Mouse (Mus musculus): Measurements from ENCODE around the gene Smg7.

Gene Smg7

DNA sequence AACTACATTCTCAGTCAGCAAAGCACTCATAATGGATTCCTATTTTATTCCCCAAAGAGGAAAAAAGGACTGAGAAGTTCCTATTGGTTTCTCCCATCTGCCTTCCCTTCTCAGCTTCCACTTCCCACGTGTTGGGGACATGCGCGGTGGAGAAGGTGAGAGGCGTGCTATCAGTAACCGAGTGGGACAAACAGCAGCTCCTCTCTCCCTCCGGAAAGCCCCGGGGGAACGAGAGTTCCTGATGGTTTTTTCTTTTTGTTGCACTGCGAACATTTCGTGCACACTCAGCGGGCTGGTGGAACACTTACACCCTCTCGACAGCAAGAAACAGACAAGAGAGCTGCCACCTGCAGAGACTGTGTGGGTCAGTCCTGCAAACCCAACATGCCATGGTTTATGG lies 63.6 kb downstream of the Smg7 start:
- no peak for DNase-seq

DNA sequence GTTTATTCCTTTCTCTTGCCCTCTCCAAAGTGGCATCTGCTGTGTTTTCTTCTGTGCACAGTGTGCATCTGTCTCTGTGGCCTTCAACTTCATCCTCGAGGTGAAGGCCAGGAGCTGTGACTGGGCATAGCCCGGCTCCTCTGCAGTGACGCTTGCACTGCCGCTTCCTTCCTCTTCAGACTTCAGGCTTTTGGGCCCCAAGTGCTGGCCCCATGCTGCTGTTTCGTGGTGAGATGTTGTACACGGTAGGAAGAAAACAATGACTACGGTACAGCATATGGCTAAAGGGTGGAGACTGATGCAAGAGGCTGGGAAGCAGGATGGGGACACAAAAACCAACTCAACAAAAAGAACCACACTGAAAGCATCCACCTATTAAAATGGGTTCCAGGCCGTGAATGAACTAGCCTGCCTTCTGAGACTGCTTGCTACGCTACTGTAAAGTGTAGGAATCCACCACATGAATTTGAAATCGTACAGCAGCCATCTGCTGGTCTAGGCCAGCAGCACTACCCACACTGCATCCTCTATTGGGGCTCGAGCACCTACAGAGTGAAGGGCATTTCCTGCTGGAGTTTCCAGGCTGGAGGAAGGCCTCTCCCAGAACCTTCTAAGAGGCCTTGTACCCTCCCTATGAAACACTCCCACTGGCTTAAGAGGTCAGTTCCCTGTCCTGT lies 64.3 kb downstream of the Smg7 start:
- DNase-seq: no peak

DNA sequence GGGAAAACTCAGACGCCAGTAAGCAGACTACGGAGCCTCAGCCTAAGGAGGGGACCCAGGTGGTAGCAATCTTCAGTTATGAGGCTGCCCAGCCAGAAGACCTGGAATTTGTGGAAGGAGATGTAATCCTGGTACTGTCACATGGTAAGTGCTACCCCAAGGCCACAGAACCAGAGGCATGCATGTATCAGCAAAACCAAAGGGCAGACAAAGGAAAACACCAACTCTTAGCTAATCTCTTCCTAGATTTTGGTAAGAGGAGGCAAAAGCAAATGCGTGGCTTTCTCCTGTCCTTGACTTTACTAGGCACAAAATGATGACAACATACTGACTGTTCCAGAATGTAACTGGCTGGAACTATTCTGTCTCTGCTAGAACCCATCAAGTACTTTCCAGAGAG lies 67.4 kb downstream of the Smg7 start:
- no peak for DNase-seq

DNA sequence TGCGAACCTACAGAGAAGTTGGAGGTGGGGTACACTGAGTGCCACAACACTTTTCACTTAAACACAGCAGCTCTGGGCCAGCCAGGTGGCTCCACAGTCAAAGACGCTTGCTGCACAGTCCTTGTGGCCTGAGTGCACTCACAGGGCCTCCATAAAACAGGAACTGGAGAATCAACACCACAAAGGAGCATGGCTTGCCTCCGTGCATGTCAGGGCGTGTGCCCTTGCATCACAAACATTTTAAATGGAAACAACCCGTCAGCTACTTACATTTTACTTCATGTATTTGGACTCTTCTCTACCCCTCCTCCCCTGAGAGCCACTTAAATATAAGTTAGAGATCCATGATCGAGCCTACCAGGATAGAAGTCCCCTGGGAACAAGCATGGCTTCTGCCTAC lies 70.1 kb downstream of the Smg7 start:
- DNase-seq: no peak

DNA sequence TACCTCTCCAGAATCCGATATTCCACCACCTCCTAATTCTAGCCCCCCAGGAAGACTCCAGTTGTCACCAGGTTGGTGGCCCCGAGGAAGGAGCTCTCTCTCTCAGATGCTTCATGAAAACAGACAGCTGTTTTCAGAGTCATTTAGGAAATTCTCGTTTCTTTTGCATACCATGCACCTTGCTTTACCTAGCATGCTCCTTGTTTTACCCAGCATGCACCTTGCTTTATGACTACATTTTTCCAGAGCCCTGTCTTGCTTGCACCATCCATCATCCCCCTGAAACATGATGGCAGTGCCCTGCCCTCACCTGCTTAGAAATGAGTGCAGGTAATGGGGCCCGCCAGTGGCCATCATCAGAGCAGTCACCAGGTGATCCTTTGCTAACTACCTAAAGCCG lies 70.8 kb downstream of the Smg7 start:
- no peak for DNase-seq

DNA sequence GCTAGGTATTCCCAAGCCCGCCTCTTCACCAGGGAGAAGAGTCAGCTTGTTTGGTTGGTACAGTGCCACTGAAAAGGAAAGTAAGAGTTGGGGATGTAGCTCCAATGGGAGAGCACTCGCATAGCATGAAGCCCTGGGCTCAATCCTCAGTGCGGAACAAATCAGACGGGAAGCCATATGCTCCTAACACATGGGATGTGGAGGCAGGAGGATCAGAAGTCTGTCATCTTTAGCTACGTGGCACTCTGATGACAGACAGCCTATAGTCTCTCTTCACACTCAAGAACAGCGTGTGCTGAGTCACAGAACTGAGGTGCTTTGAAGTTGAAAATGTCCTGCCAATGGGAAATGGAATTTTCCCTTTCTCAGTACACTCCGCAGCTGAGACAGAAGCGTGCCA lies 71.4 kb downstream of the Smg7 start:
- no peak for DNase-seq

DNA sequence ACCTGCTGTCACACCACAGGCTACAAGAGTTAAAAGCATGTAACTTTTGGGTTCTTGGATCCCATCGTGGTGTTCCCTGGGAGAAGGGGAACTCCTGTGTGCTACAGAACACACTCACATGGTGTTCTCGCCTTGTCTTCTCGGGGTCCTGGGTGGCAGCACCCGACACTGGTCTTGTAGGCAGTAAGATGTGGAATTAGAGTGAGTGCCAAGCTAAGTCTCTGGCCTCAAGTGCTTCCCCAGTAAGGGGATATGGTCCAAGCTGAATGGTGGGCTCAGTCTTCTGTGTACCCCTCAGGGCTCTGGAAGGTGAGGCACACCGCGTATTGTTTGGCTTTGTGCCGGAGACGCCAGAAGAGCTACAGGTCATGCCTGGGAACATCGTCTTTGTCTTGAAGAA lies 72.4 kb downstream of the Smg7 start:
- no peak for DNase-seq

DNA sequence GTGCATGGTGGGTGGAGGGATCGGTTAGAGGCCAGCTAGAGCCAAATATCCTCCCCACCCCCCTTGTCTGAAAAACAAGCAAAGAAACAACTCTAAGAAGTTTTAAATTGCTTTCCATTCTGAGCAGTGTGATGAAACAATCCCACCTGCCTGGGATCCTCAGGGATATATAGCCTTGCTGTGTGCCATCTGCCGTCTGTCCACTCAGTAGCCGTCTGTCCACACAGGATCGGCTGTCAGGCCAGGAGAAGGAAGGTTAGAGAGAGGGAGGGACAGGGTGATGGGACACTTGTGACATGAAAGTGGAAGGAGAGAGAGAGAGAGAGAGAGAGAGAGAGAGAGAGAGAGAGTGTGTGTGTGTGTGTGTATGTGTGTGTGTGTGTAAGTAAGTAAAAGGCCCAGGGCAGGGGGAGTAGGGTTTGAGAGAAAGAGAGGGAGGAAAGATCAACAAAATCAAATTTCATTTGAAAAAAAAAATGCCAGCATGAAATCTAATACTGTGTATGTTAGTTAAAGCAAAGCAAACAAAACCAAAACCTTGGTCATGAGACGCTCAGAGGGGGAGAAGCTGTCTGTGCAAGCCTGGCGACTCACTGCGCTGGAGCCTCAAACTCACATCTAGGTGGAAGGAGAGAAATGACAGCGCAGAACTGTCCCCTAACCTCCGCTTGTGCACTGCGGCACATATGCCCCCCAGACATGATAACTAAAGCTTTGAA lies 73.7 kb downstream of the Smg7 start:
- no peak for DNase-seq

DNA sequence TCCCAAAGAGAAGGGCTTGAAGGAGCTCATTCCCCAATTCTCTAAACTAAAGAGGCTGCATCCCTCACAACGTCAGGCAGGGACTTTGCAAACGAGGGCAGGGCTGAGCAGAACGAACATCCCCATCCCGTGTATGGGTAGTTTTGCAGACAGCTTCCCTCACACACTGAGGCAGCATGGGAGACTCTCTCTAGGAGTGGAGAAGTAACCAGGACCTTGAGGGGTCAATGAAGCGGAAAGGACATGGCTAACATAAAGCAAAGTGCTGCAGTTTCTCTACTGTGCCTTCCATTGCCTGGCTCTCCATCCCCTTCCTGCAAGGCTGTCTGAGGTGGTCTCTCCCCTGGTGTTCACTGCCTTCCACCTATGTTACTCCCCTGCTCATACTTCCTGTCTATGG lies 74.3 kb downstream of the Smg7 start:
- DNase-seq: no peak

DNA sequence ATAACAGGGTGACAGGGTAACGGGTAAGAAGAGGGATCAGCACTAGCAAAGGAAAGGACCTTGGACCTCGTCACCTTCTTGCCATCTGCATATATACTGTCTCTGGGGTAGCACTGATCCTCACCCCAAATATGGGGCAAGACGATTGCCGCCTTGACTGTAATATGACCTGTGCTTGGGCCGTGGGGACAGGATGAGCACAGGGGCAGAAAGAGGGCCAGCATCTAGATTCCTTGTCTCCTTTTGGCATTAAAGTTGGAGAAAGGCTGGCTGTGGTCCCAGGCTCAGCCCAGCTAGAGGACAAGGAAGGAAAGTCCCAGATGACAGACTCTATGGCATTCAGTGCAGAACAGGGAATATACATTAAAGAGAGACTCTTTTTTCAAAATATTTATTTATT lies 76.0 kb downstream of the Smg7 start:
- DNase-seq: no peak

DNA sequence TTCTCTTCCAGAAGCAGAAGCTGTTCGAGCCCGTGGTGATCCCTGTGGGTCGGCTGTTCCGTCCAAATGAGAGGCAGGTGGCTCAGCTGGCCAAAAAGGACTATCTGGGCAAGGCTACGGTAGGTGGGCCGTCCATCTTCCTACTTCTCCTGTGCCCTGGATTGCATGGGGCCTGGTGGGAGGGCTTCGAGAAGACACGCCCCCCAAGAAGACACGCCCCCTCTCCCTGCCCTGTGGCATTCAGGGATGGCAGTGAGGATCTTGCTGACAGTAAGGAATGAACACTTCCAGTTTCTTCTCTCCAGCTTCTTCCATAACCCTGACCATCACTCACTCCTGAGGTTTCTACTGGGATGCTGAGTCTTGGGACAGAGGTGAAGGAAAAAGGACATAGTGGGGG lies 78.2 kb downstream of the Smg7 start:
- no peak for DNase-seq

DNA sequence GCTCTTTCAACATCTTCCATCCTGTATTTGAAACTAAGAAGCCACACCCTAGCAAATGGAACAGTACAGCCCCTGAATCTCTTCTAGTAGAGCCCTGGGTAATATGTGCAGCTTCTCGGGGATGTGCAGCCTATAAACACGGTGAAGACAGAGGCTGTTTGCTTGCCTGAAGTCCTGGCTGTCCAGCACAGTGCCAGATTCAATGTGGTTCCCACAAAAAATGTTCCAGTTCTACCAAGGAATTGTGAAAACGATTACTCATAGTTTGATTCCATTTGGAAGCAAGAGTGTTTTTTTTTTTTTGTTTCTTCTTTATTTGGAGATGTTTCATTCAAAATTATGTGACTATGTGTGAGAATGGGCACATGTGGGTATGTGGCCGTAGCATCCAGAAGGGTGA lies 80.7 kb downstream of the Smg7 start:
- DNase-seq: no peak

DNA sequence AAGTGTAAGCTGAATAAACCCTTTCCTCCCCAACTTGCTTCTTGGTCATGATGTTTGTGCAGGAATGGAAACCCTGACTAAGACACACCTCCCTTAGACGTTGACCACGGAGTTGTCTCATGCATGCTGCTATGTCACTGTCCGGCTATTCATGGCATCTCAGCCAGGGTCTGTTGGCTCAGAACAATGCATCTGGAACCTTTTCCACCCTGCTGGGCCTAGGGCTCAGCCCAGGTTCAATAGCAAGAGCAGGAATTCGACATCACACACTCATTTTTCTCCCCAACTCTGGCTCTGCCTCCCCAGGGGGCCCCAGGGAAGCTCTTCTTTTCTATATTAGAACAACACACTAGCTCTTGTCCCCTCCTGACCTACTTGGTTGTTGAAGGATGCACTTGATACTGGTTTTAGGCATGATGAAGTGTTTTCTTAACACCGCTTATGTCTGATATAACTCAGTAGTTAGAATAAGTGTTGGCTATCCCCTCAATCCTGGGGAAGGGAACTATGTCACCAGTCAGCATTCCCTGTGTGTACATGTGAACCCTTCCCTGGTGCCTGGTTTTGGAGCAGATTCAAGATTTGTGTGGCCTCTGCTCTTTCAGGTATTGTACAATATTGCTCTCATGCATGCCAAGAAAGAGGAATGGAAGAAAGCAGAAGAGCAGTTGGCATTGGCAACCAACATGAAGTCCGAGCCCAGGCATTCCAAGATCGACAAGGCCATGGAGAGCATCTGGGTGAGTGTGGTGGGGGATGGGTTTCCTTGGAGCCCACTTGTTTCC lies 81.3 kb downstream of the Smg7 start:
- no peak for DNase-seq

DNA sequence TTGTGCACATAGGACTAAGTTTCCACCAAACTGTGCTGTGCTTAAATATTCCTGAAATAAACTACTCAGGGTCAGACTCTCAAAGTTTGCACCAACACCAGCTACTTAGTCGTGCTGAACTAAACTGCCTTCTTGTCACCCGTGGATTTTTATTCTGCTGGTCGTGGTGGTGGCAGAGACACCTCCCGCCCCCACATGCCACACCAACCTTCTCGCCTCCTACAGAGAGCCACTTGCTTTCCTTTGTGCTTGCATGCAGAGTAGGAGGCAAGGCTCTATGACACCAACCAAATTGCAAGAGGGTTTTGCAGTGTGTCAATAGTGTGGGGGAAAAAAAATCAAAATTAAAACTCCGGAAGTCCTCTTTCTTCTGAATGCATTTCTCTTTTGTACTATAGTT lies 82.9 kb downstream of the Smg7 start:
- no peak for DNase-seq

DNA sequence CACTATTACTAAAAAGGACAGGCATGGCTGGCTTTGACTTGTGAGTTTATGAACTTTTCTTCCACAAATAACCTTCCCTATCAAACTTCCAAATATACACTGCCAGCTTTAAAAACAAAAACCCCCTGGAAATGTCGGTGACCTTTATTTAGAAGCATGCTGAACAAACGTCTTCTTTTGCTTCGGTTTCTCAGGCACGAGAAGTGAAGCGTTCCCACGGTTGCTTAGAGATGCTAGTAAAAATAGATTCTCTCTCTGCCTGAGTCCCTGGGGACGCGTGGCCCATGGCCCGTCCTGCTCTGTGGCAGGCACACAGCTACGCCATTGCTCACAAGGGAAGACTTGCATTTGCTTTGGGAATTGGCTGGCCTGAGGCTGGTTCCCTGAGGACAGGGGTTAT lies 84.7 kb downstream of the Smg7 start:
- peak; percentile 64 for DNase-seq

DNA sequence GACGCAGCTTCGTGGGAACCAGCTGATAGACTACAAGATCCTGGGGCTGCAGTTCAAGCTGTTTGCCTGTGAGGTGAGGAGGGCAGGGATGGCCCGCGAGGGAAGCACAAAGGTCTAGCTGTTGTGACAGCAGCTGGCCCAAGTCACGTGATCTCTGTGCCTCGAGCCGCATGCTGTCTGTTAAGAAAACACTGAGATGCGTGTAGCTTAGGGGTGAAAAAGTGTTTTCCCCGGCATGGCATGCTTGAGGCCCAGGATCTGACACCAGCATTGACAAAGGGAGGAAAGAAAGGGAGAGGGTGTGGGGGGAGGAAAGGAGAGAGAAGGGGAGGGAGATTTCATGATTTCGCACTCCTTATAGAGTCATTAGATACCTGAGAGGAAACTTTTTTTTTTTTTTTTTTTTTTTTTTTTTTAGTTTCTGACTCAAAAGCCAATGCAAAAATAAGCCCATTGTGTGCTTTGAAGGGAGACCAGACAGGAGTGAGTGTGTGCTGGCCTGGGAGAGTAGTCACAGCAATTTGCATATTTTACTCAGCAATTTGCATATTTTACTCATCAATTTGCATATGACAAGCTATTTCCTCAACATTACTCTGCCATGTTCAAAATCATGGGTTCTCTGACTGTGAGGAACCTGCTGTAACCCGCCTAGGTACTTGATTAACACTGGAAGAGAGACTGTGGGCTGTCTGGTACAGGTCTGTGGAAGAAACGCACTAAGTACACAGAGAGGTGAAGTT lies 85.2 kb downstream of the Smg7 start:
- no peak for DNase-seq

DNA sequence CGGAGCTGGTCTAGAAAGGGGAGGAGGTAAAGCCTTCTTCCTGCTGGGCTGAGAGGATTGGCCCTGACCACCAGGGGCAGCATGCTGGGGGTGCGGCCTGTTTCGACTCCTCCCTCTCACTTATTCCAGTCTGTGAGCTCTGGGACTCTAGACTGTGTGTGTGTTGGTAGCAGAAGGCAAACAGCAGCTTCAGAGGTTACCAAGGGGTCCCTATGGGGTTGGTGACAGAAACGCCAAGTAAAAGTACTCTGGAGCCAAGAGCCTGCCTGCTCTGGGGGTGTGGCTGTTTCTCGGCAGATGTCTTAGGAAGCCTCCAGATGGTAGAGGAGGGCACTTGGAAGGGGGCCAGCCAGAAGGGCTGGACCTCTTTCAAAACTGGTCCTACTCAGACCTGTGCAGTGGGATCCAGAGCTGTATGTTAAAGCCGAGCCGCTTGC lies 87.2 kb downstream of the Smg7 start:
- DNase-seq: peak; percentile 51

DNA sequence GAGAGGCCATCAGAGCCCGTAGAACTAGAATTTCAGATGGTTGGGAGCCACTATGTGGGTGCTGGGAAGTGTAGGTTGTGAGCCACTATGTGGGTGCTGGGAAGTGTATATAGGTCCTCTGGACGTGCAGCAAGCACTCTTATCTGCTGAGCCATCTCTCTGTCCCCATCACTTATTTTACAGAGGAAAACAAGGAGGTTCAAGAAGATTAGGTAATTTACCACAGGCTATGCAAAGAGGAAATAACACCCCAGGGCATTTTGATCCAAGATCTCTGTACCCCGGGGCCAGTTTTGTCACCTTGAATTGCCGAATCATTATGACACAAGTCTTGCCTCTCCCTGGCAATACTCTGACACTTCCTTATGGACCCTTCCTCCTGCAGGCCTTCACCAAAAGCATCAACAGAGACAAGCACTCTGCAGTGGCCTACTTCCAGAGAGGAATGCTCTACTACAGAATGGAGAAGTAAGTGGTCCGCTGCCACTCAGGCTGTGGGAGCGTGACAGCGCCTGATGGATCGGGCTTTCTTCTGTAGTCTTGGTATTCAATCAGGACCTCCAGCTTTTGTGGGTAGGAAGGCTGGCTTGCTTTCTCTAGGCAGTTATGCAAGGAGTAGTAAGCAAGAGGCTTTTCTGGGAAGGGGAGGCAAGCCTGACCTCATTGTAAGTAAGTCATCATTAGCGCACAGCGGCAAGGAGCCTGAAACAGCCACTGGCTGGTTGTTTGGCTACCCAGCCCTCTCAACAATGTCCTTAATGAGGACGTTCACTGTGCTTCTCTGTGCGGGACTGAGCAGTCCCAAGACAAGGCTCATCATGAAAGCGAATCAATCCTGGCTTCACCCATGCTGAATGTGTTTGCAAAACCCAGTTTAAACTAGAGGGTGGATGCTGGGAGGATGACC lies 91.7 kb downstream of the Smg7 start:
- DNase-seq: peak; percentile 50

DNA sequence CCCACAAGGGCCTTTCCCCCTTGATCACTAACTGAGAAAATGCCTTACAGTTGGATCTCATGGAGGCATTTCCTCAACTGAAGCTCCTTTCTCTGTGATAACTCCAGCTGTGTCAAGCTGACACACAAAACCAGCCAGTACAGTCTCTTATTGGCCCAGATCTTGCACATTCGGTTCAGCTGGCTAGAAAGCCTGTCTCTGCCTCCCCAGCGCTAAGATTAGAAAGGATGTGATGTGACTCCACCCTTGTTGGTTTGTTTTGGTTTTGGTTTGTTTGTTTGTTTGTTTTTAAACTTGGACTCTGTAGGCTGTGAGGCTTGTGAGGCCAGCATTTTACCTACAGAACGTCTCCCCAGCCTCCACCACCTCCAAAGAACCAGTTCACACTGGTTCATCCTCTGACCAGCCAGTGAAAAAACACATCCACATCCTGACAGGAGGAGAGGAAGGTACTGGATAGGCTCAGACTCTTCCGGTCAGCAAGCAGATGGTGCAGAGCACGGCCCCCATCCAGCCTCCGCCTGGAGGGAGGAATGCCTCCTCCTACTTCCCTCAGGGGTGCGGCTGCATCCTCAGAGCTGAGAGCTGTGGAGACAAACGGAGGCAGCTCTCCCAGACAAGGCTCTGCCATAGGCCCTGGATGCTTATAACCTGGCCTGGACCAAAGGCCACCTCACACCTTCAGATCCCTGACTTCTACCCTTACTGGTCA lies 92.7 kb downstream of the Smg7 start:
- DNase-seq: no peak

DNA sequence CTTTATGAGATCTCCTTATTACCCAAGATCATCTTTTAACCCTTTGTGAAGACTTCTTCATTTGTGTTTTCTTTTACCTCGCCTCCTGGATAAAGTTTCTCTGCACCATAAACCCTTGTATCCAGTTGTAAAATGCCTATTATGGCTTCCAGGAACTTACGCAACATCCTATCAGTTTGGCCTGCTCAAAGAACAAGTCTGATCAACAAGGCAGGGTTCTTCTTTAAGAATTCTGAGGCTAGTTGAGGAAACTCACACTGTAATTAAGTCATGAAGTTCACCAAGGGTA lies 94.1 kb downstream of the Smg7 start:
- no peak for DNase-seq

DNA sequence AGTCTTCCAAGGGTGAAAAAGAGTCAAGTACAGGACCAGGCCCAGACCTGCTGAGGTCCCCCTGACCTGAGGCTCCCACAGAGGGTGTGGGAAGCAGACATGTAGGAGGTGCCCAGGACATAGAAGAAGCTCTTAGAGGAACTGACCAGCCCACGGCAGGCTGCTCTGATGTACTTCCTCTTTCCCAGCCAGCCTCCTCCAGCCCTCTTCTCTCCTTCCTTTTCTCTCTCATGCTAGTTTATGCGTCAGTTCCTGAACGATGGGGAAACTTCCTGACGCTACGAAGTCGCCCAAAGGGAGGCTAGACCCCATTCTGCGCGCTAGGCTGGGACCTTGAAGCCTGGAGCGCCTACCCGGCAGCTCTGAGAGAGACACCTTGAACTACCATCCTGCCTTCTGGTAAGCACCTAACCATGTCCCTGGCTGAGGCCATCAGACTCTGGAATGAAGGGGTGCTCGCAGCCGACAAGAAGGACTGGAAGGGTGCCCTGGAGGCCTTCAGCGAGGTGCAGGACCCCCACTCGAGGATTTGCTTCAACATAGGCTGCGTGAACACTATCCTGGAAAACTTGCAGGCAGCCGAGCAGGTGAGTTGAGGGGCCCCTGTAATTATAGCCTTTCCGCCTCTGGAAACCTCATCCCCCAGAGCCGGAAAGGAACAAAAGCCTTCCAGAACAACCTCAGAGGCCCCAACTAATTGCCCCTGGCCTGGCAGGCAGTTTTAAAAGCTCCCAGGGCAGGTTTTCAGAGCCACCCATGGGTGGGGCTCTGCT lies 94.6 kb downstream of the Smg7 start:
- peak; percentile 63 for DNase-seq
